Comparison of ENCODE assay signal across 14 mouse cellular contexts in genomic region chr15:32093889-32094288, GRCm38 (mm10).
DNase-seq lines count a peak whose midpoint lies in the region; ATAC-seq and TF ChIP-seq lines count a peak whose summit lies in the region.
"Had no signal": no experiment of that assay in that cellular context is flagged by ENCODE, and none has a peak within 500 bp of the region (broad histone marks: within the 10 kb centered on the region; RNA-seq: fewer than 3 reads in every experiment).

No protein-coding gene starts in this region.

- no peaks in the 10 kb centered on the region for H3K9me3 ChIP-seq in heart, embryonic 16.5 days (replicated peaks; ENCODE audit: control insufficient read depth, low read length)
- no peaks in the 10 kb centered on the region for H3K9me3 ChIP-seq in embryonic facial prominence, embryonic 10.5 days
- H3K9me3 ChIP-seq in limb, embryonic 12.5 days, result no peaks in the 10 kb centered on the region
- H3K9me3 ChIP-seq: forebrain, embryonic 10.5 days; stomach, embryonic 15.5 days had no signal

- no peak overlapping the region for H3K27ac ChIP-seq in heart, embryonic 16.5 days (ENCODE audit: low read length)
- no peak overlapping the region for H3K27ac ChIP-seq in heart, adult 2 months
- no peak overlapping the region for H3K27ac ChIP-seq in layer of hippocampus, adult 2 months
- no peak overlapping the region for H3K27ac ChIP-seq in embryonic facial prominence, embryonic 10.5 days (replicated peaks)
- H3K27ac ChIP-seq in limb, embryonic 12.5 days, result no peak overlapping the region
- H3K27ac ChIP-seq: forebrain, embryonic 10.5 days; stomach, embryonic 15.5 days had no signal

- WGBS in heart, embryonic 16.5 days, result 66% methylated on average over 11 of the region's 11 CpGs
- 53% methylated on average over 11 of the region's 11 CpGs for WGBS in heart, adult 2 months
- WGBS in embryonic facial prominence, embryonic 10.5 days, result 69% methylated on average over 11 of the region's 11 CpGs
- WGBS in limb, embryonic 12.5 days, result 38% methylated on average over 11 of the region's 11 CpGs

- H3K9ac ChIP-seq in heart, embryonic 16.5 days (ENCODE audit: low read length), result no peak overlapping the region
- no peak overlapping the region for H3K9ac ChIP-seq in heart, adult 2 months (ENCODE audit: low read depth, low read length)
- no peak overlapping the region for H3K9ac ChIP-seq in limb, embryonic 12.5 days (replicated peaks)
- H3K9ac ChIP-seq: liver, postnatal 0 days; stomach, embryonic 15.5 days had no signal

- TF ChIP-seq POLR2A in heart, adult 2 months (IDR thresholded peaks at IDR 0.05; ENCODE audit: insufficient read depth, low read depth, low read length), result no peak

- TF ChIP-seq EP300 in heart, adult 2 months (IDR thresholded peaks at IDR 0.05; ENCODE audit: insufficient read depth, low read depth, low read length), result no peak

- H3K36me3 ChIP-seq in heart, embryonic 16.5 days (ENCODE audit: control insufficient read depth, insufficient read depth), result no peaks in the 10 kb centered on the region
- H3K36me3 ChIP-seq in heart, adult 2 months (ENCODE audit: control insufficient read depth, insufficient read depth, low read length), result no peaks in the 10 kb centered on the region
- H3K36me3 ChIP-seq in embryonic facial prominence, embryonic 10.5 days (replicated peaks), result no peaks in the 10 kb centered on the region
- H3K36me3 ChIP-seq in limb, embryonic 12.5 days, result no peaks in the 10 kb centered on the region
- H3K36me3 ChIP-seq: forebrain, embryonic 10.5 days; stomach, embryonic 15.5 days had no signal

- no peaks in the 10 kb centered on the region for H3K4me1 ChIP-seq in heart, embryonic 16.5 days (ENCODE audit: control insufficient read depth, insufficient read depth, low read length)
- H3K4me1 ChIP-seq in heart, adult 2 months (ENCODE audit: control insufficient read depth, insufficient read depth, low read length), result no peaks in the 10 kb centered on the region
- H3K4me1 ChIP-seq in embryonic facial prominence, embryonic 10.5 days, result peaks cover 17% of the 10 kb centered on the region
- H3K4me1 ChIP-seq in limb, embryonic 12.5 days (replicated peaks), result peaks cover 14% of the 10 kb centered on the region; the same call in 1 of the 2 replicates
- H3K4me1 ChIP-seq: forebrain, embryonic 10.5 days; stomach, embryonic 15.5 days had no signal

- TF ChIP-seq CTCF in heart, adult 2 months (IDR thresholded peaks at IDR 0.05), result no peak
- TF ChIP-seq CTCF in layer of hippocampus, adult 2 months (conservative IDR thresholded peaks at IDR 0.05), result no peak

- intact Hi-C loops in heart, adult 2 months (cut with DNase I), result no loop called here

- DNase-seq in heart, adult 2 months, result no peak
- no peak for DNase-seq in layer of hippocampus, adult 2 months (ENCODE audit: low spot score in 2 of 2)
- DNase-seq in layer of hippocampus, postnatal 10 days (ENCODE audit: low spot score in 2 of 2), result no peak
- DNase-seq in embryonic facial prominence, embryonic 10.5 days (ENCODE audit: low spot score), result peak; percentile 10
- no peak for DNase-seq in gastrocnemius, adult 8-10 months (ENCODE audit: low spot score in 2 of 2)
- no peak for DNase-seq in gastrocnemius, adult 18-20 months (ENCODE audit: low spot score)
- DNase-seq: heart, postnatal 14 days; liver, postnatal 0 days; right cerebral cortex, postnatal 4 days; thymus, postnatal 36 days had no signal

- no peaks in the 10 kb centered on the region for H3K27me3 ChIP-seq in heart, embryonic 16.5 days (ENCODE audit: control insufficient read depth, insufficient read depth, low read length)
- no peaks in the 10 kb centered on the region for H3K27me3 ChIP-seq in heart, adult 2 months (ENCODE audit: control insufficient read depth, insufficient read depth, low read length)
- H3K27me3 ChIP-seq in embryonic facial prominence, embryonic 10.5 days (replicated peaks; ENCODE audit: low read depth, poor library complexity, severe bottlenecking), result no peaks in the 10 kb centered on the region
- peaks cover 10% of the 10 kb centered on the region for H3K27me3 ChIP-seq in limb, embryonic 12.5 days
- H3K27me3 ChIP-seq: stomach, embryonic 15.5 days had no signal

- H3K4me3 ChIP-seq in heart, embryonic 16.5 days (ENCODE audit: low read length), result no peak overlapping the region
- no peak overlapping the region for H3K4me3 ChIP-seq in heart, adult 2 months
- H3K4me3 ChIP-seq in layer of hippocampus, adult 2 months, result peak overlapping the region; percentile 13; the same call in 1 of the 2 replicates
- no peak overlapping the region for H3K4me3 ChIP-seq in embryonic facial prominence, embryonic 10.5 days
- H3K4me3 ChIP-seq in limb, embryonic 12.5 days (replicated peaks), result no peak overlapping the region
- H3K4me3 ChIP-seq: forebrain, embryonic 10.5 days; stomach, embryonic 15.5 days had no signal

- ATAC-seq in heart, embryonic 16.5 days (replicated peaks; ENCODE audit: extremely low read depth, insufficient read depth, low FRiP score), result no peak
- peak; percentile 76; the same call in 1 of the 2 replicates for ATAC-seq in limb, embryonic 12.5 days (ENCODE audit: insufficient number of reproducible peaks, insufficient read depth, low FRiP score, low TSS enrichment, low read depth)
- ATAC-seq: liver, postnatal 0 days had no signal

- H3K4me2 ChIP-seq in heart, embryonic 16.5 days (ENCODE audit: low read depth, low read length), result 0 out of 2 replicates have a peak overlapping the region, but pooled peaks have one; percentile 10
- peak overlapping the region; percentile 35 for H3K4me2 ChIP-seq in limb, embryonic 12.5 days
- H3K4me2 ChIP-seq: stomach, embryonic 15.5 days had no signal

- no peaks in the 10 kb centered on the region for H3K79me2 ChIP-seq in heart, adult 2 months (replicated peaks; ENCODE audit: control insufficient read depth, insufficient read depth, low read length)
